Mouse (Mus musculus): ENCODE data around the gene Cdh23.

DNA sequence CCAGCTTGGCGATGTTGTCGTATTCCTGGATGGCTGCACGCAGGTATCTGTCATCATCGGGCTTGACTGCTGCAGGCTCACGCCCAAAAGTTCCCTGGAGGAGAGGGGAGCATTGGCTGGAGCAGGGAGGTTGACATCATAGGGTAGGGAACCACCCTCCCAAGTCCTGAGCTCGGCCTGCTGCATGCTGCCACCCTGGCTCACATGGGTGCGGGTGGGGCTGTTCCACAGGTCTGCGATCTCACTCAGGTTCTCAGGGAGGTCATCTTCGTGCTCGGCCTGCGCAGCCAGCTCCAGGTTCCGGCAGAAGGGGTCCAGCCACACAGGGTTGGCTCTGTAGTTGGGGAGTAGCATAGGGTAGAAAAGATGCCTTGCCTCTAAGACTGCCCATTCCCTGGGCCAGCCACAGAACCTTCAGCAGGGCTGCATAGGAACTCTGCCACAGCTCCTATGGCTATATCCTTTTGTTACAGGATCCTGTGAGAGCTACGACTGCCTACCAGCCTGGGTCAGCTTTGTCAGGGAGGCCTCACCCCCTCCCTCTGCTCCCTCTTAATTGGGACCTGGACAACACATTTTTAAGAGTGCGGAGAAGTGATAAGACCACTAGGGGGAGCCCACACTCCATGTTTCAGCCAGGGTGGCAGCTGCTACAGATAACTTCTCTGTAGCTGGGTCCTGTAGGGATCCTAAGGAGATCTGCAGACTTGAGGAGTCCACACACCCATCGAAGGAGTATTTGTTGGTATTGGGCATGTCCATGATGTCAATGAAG lies 391.2 kb downstream of the Cdh23 start:
- TF ChIP-seq EP300 (IDR thresholded peaks at IDR 0.05) (no peak), CTCF (IDR thresholded peaks at IDR 0.05) (peak; percentile 95)

Data from lung, postnatal 0 days (tissue).